Mouse (Mus musculus) embryonic facial prominence, embryonic 13.5 days (tissue): ENCODE measurements around the gene Taar7d. TPM values are rescaled to one million over a fixed set of nuclear protein-coding genes. Genes with fewer than 3 reads are reported as not detected.
"Not testable (repeated sequence)": the region's sequence is repeated elsewhere in the genome, so short reads cannot be mapped to it uniquely, and the experiment has no call there.

Source experiments
- ATAC-seq: fragments of 200-750 bp; cut with Nextera tagmentation; 2 replicates; pipeline ENCODE4 v1.8.0; 2017; ENCODE audit warnings: low read depth; ENCODE audit not compliant: insufficient number of reproducible peaks, insufficient read depth, low FRiP score, low TSS enrichment
- H3K27ac ChIP-seq: fragments of 300-500 bp; sonication (generic); 2 replicates; pipeline ENCODE4 v1.5.1; 2015; ENCODE audit warnings: moderate library complexity, mild to moderate bottlenecking, inconsistent platforms
- H3K27me3 ChIP-seq: fragments of 300-500 bp; sonication (generic); 2 replicates; pipeline ENCODE4 v1.6.1; 2015; ENCODE audit warnings: mild to moderate bottlenecking, inconsistent platforms
- H3K36me3 ChIP-seq: fragments of 300-500 bp; sonication (generic); 2 replicates; pipeline ENCODE4 v1.6.1; 2015; ENCODE audit warnings: mild to moderate bottlenecking, inconsistent platforms
- H3K4me1 ChIP-seq: fragments of 300-500 bp; sonication (generic); 2 replicates; pipeline ENCODE4 v1.6.1; 2015; ENCODE audit warnings: inconsistent platforms
- H3K4me2 ChIP-seq: fragments of 300-500 bp; sonication (generic); 2 replicates; pipeline ENCODE4 v1.6.1; 2015; ENCODE audit warnings: moderate library complexity, mild to moderate bottlenecking, inconsistent platforms
- H3K4me3 ChIP-seq: fragments of 300-500 bp; sonication (generic); 2 replicates; pipeline ENCODE4 v1.5.1; 2015; ENCODE audit warnings: mild to moderate bottlenecking, inconsistent platforms
- H3K9ac ChIP-seq: fragments of 300-500 bp; sonication (generic); 2 replicates; pipeline ENCODE4 v1.6.1; 2015; ENCODE audit warnings: mild to moderate bottlenecking, inconsistent platforms
- H3K9me3 ChIP-seq: fragments of 300-500 bp; sonication (generic); 2 replicates; pipeline ENCODE4 v1.6.1; 2016; ENCODE audit warnings: inconsistent platforms
- WGBS: fragments of 180-500 bp; shearing (Covaris S2); methylation state at CpG from one replicate; pipeline ENCODE4 v1.1.7; 2015; ENCODE audit warnings: mixed read lengths; 5-methylcytosine and 5-hydroxymethylcytosine counted together
- polyA plus RNA-seq: library from polyadenylated mRNA; unstranded; fragments of >200 nt; fragmentation: Nextera tagmentation; extraction: Ambion mirVana; gene quantifications from 2 replicates; pipeline ENCODE4 v1.2.1, GENCODE M21; 2015

Taar7d gene
- polyA plus RNA-seq, 1 experiment from 2014 or later, result not detected

DNA sequence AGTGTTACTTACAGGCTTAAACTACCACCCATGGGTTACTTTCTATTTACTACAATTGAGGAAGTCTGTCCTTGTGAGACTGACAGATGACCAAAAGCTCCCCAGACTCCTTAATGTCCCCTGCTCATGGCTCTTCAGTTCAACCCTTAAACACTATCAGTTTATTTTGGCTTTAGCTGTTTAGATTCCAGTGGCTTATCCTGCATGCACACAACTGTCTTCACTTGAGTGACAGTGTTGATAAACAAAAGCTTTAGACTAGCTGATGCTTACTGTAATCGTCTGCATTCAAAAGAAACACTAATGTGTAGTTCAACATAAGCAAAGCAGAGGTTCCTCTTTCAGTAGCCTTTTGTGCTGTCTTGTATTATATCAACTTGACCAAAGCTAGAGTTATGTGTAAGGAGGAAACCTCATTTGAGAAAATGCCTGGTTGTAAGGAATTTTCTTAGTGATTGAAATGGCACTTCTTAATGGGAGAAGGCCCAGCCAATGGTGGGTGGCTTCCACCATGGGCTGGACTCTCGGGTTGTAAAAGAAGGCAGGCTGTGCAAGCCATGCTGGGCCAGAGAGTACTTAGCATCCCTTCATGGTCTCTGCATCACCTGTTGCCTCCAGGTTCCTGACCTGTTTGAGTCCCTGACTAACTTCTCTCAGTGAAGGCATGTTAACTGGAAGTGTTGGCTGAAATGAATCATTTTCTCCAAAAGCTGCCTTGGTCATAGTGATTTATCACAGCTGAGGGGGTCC, 13.3 kb downstream of the Taar7d start:
- H3K27ac ChIP-seq, result no peak overlapping the region
- ATAC-seq, result no peak
- no peaks in the 10 kb centered on the region for H3K9me3 ChIP-seq
- 66% methylated on average over 2 of the region's 2 CpGs for WGBS
- H3K36me3 ChIP-seq, result no peaks in the 10 kb centered on the region
- no peak overlapping the region for H3K4me2 ChIP-seq
- H3K27me3 ChIP-seq, result no peaks in the 10 kb centered on the region
- H3K4me1 ChIP-seq, result no peaks in the 10 kb centered on the region
- no peak overlapping the region for H3K9ac ChIP-seq
- no peak overlapping the region for H3K4me3 ChIP-seq

DNA sequence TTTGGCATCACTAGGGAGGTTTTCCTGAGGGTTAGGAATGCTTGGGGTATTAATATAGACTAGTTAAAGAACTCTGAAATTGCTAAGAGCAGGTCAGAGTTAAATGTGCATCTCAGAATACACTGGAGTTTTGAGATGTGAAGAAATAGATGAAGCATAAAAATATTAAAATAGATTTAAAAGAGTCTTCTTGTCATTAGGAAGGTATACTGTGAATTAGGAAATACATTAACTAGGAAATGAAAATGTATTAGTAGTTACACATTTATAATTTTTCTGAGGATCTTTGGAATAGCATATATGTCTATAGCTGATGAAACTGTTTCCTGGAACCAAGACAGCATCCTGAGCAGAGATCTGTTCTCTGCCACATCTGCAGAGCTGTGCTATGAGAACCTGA, 22.2 kb downstream of the Taar7d start, which contains the start of gene Taar7f:
Gene Taar7f (plus strand): TSS at position 301 of the 400 bp plus-strand sequence.
- Histone ChIP-seq H3K36me3 (no peaks in the 10 kb centered on the region), H3K4me2 (no peak within 1 kb of the TSS), H3K4me1 (no peaks in the 10 kb centered on the region), H3K27me3 (no peaks in the 10 kb centered on the region), H3K27ac (no peak within 1 kb of the TSS), H3K9ac (no peak within 1 kb of the TSS), H3K4me3 (no peak within 1 kb of the TSS), H3K9me3 (no peaks in the 10 kb centered on the region)
- no peak for ATAC-seq

DNA sequence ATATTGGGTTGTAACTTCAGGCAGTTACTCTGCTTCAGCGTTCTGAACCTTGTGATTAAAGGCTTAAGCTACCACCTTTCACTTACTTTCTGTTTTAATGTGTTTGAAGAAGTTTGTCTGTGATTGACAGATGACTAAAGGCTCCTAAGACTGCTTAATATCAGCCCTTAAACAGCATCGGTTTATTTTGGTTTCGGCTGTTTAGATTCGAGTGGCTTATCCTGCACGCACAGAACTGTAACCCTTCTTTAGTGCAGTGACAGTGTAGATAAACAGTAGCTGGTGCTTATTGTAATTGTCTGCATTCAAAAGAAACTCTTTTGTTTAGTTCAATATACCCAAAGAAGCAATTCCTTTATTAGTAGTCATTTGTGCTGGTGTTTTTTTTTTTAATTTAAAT, 25.0 kb downstream of the Taar7d start:
- H3K4me2 ChIP-seq, result no peak overlapping the region
- H3K4me3 ChIP-seq, result no peak overlapping the region
- H3K27me3 ChIP-seq, result no peaks in the 10 kb centered on the region
- no peaks in the 10 kb centered on the region for H3K4me1 ChIP-seq
- no peaks in the 10 kb centered on the region for H3K9me3 ChIP-seq
- no peak overlapping the region for H3K27ac ChIP-seq
- no peaks in the 10 kb centered on the region for H3K36me3 ChIP-seq
- 64% methylated on average over 5 of the region's 5 CpGs for WGBS
- H3K9ac ChIP-seq, result no peak overlapping the region
- no peak for ATAC-seq

DNA sequence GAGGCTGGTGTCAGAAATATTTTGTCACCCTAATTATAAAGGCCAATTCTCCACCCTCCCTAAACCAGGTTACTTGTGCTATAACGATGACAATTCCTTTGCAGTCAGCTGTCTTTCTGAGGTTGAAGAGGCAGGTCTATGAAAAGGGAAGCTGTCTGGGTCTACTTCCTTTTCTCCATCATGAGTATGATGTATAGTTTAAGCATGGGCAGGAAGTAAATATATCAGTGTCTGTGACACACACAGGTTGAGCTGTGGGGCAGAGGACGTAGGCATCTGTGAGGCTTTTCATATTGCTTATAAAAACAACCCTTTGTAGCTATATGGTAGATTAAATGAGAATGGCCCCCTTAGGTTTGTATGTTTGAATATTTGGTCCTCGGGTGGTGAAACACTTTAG, 32.0 kb downstream of the Taar7d start:
- Histone ChIP-seq H3K4me1 (no peaks in the 10 kb centered on the region), H3K27me3 (no peaks in the 10 kb centered on the region), H3K27ac (no peak overlapping the region), H3K9me3 (no peaks in the 10 kb centered on the region), H3K4me2 (no peak overlapping the region), H3K36me3 (no peaks in the 10 kb centered on the region), H3K4me3 (no peak overlapping the region), H3K9ac (no peak overlapping the region)
- 86% methylated on average over 3 of the region's 3 CpGs for WGBS
- no peak for ATAC-seq

DNA sequence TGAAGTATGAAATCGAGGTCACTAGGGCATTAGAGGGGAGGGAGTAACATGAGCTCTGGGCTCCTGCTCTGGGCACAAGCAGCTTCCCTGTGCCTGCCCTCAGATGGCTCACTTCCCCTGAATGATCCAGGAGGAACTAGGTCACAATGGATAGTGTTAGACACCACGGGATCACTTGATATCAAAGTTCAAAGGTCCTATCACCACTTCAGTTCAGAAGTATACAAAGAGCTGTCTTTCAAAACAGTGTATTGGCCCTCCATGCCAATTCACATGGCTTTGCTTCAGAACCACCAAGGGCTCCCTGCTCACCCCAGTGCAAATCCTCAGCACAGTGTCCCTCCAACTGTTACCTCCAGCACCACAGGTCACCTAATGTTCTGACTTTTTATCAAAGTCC, 47.7 kb downstream of the Taar7d start:
- H3K9me3 ChIP-seq, H3K4me3 ChIP-seq, H3K27me3 ChIP-seq, H3K4me1 ChIP-seq, H3K9ac ChIP-seq, H3K4me2 ChIP-seq, H3K36me3 ChIP-seq, H3K27ac ChIP-seq, ATAC-seq: not testable (repeated sequence)
- WGBS, result 19% methylated on average over 2 of the region's 2 CpGs

DNA sequence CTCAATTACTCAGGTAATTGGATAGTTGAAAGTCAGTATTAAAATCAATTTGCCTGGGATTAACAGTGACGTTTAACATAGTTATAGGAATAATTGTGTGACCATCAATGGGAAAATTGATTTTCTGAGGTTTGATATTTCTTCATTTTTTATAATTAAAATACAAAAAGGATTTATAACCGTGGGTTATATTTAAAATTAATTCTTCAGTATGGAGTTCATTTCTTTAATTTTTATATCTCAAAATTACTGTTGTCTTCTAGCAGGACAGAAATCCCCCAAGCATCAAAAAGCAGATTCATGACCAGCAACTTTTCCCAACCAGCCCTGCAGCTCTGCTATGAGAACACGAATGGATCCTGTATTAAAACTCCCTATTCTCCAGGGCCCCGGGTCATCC, 49.2 kb downstream of the Taar7d start, which contains the start of gene Taar8a:
Gene Taar8a (plus strand): TSS at position 301 of the 400 bp plus-strand sequence.
- not testable (repeated sequence) for H3K36me3 ChIP-seq, H3K4me3 ChIP-seq, H3K9me3 ChIP-seq, H3K27me3 ChIP-seq, H3K4me1 ChIP-seq, H3K9ac ChIP-seq, H3K27ac ChIP-seq, ATAC-seq, H3K4me2 ChIP-seq
- 74% methylated on average over 2 of the region's 4 CpGs for WGBS

Other genes starting within 250 kb of the Taar7d start
- 245 and 261 TPM in 2 replicates for gene Rps12, start 239.9 kb upstream of the Taar7d start, polyA plus RNA-seq
- gene Slc18b1, start 230.2 kb upstream of the Taar7d start, polyA plus RNA-seq, result 32.3 and 35.6 TPM in 2 replicates
- not detected in 2 replicates for gene Vnn3, start 175.8 kb upstream of the Taar7d start, polyA plus RNA-seq
- gene Vnn1, start 132.5 kb upstream of the Taar7d start, polyA plus RNA-seq, result 0.41 and 0.63 TPM in 2 replicates
- not detected in 2 replicates for gene Taar1, start 106.9 kb upstream of the Taar7d start, polyA plus RNA-seq
- 0.27 TPM in 1 of 2 replicates, not detected in the other for gene Taar2, start 88.7 kb upstream of the Taar7d start, polyA plus RNA-seq
- not detected in 2 replicates for gene Taar3, start 77.7 kb upstream of the Taar7d start, polyA plus RNA-seq
- gene Taar4, start 66.7 kb upstream of the Taar7d start, polyA plus RNA-seq, result not detected in 2 replicates
- not detected in 2 replicates for gene Taar5, start 56.5 kb upstream of the Taar7d start, polyA plus RNA-seq
- not detected in 2 replicates for gene Taar6, start 41.6 kb upstream of the Taar7d start, polyA plus RNA-seq
- gene Taar7a, start 33.7 kb upstream of the Taar7d start, polyA plus RNA-seq, result not detected in 2 replicates
- gene Taar7b, start 27.3 kb upstream of the Taar7d start, polyA plus RNA-seq, result not detected in 2 replicates
- not detected in 2 replicates for gene Taar7e, start 10.4 kb downstream of the Taar7d start, polyA plus RNA-seq
- gene Taar7f, start 22.3 kb downstream of the Taar7d start, polyA plus RNA-seq, result not detected in 2 replicates
- not detected in 2 replicates for gene Taar8a, start 49.3 kb downstream of the Taar7d start, polyA plus RNA-seq
- gene Taar8b, start 65.1 kb downstream of the Taar7d start, polyA plus RNA-seq, result not detected in 2 replicates
- gene Taar8c, start 74.7 kb downstream of the Taar7d start, polyA plus RNA-seq, result not detected in 2 replicates
- not detected in 2 replicates for gene Taar9, start 82.3 kb downstream of the Taar7d start, polyA plus RNA-seq
- 62.6 and 79.7 TPM in 2 replicates for gene Stx7, start 122.1 kb downstream of the Taar7d start, polyA plus RNA-seq
- gene Moxd1, start 196.3 kb downstream of the Taar7d start, polyA plus RNA-seq, result 27.5 and 30.8 TPM in 2 replicates